Mouse (Mus musculus): ENCODE results near the gene Traf4.
"Not testable (repeated sequence)": the region's sequence is repeated elsewhere in the genome, so short reads cannot be mapped to it uniquely, and the experiment has no call there.

Gene Traf4

DNA sequence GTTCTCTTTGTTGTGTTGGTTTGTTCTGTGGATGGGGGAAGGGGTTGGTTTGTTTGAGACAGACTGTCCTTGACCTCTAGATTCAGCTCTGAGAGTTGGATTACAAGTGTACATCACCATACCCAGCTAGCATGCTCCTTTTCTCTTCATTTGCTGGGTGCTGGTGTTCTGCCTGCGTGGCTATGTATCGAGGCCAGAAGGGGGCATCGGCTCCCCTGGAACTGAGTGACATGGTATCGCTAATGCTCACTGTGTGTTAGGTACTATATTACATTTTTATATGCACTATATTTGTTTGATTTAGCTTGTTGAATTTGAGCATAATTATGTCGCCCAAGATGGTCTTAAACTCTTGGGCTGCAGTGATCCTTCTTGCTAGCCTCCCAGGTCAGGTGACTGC lies 19.2 kb downstream of the Traf4 start:
- intact Hi-C loops (cut with DNase I), result no loop called here

DNA sequence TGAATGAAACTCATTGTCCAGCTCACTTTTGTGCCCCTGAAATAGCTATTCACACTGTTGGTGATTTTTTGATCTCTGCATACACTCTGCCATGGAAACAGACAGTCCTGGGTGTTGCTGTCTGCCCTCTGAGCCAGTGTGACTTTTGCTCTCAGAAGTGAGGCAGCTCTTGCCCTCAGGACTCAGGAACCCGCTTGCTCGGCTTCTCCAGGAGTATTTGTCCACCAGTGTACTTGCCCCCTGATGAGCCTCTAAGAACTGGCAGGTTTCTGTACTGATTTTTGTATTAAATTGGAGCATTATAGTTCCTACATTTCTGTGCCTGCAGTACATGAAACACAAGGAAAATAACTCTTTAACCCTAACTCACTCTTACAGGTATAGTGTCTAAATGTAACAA lies 21.9 kb downstream of the Traf4 start:
- intact Hi-C loops (cut with DNase I), result no loop called here

DNA sequence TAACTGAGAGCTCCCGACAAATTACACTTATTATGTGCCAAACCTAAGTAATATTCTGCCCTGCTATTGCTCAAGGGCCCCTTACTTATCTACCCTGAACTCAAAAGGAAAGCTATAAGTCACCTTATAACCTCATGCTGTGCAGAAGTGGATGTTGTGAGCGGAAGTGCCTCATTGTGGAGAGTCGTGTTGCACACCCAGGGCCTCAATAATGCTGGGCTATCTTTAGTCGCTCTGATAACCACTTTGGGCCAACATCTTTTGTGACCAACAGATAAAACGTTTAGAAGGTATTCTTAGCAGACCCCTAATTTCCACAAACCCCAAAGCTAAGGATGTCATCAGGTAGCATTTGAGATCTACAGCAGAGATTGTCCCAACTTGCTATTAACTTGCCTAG lies 24.7 kb downstream of the Traf4 start:
- intact Hi-C loops (cut with DNase I), result no loop called here

DNA sequence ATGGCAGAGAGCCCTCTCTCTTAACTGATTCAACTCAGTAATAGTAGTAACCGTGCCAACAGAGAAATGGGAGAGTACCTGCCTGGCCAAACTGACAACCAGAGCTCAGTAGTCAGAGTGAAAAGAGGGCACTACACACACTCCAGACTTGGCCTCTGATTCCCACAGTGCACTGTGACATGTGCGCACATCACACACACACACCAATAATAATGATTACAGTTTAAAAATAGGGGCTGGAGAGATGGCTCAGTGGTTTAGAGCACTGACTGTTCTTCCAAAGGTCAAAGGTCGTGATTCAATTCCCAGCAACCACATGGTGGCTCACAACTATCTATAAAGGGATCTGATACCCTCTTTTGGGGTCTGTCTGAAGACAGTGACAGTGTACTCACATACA lies 27.4 kb downstream of the Traf4 start:
- intact Hi-C loops (cut with DNase I), result no loop called here

DNA sequence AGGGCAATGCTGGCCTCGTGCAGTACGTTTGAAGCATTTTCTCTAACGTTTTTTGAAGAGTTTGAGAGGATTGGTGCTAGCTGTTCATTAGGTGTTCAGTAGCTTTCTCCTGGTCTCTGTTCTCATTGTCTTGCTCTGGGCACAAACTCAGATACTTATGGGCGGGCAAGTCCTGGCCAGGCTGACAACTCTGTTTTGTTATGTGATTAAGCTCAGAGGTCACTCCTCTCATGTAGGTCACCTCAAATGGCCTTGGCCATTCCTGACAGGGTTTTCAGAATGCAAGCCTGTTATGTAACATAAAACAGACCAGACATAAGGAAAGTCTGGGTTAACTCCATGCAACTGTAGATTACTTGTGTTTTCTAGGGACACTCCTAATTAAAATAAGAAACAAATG lies 27.8 kb downstream of the Traf4 start:
- intact Hi-C loops (cut with DNase I), result no loop called here

DNA sequence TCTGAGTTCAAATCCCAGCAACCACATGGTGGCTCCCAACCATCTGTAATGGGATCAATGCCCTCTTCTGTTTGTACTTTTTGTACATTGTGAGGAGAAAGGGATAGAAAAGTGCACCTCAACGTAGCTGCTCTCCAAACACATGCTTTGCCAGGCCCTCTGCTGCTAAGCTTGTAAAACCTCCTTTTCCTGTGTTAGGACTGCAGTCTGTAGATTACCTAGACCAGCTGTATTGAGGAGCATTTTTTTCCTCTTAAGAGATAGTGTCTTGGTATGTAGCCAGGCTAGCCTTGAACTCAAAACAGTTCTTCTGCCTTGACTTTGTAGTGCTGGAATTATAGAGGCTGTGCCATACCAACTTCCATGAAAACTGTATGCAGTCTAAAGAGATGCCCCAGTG lies 29.3 kb downstream of the Traf4 start:
- intact Hi-C loops (cut with DNase I), result no loop called here

DNA sequence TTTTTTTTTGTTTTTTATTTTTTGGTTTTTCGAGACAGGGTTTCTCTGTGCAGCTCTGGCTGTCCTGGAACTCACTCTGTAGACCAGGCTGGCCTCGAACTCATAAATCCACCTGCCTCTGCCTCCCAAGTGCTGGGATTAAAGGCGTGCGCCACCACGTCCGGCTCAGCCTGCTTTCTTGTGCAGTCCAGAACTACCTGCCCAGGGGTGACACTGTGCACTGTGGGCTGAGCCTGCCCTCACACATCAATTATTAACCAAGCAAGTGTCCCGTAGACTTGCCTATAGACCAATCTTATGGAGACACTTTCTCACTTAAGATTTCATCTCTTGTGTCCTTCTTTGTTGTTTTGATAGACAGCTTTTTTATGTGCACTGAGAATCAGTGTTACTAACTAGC lies 30.1 kb downstream of the Traf4 start:
- intact Hi-C loops (cut with DNase I), result not testable (repeated sequence)

DNA sequence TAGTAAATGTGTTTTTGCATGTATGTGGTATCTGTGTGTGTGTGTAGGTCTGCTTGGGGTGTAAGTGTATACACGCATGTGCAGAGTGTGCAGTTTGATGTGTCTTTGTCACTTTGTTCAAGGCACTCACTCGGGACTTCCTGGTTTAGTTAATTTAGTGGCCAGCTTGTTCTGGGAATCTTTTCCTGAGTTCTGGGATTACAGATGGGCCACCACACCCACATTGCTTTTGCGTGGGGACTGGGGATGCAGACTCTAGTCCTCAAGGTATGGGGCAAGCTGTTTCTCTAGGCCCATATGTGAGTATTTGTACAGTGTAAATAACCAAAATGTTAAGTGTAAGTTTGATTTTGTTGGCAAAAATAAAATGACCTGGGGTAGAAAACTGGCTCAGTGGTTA lies 31.0 kb downstream of the Traf4 start:
- intact Hi-C loops (cut with DNase I), result no loop called here

DNA sequence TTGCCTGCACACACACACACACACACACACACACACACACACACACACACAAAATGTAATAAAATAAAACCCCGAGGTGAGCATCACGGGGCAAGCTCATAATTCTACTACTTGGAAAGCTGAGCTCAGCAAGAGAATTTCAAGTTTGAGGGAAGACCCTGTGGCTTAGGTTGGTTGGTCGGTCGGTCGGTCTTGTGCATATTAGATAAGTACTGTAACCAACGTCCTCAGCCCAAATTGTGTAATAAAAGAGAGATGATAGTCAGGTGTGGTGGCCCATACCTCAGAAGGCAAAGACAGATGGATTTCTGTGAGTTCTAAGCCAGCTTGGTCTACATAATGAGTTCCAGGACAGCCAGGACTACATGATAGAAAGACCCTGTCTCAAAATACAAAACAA lies 31.5 kb downstream of the Traf4 start:
- intact Hi-C loops (cut with DNase I), result no loop called here

DNA sequence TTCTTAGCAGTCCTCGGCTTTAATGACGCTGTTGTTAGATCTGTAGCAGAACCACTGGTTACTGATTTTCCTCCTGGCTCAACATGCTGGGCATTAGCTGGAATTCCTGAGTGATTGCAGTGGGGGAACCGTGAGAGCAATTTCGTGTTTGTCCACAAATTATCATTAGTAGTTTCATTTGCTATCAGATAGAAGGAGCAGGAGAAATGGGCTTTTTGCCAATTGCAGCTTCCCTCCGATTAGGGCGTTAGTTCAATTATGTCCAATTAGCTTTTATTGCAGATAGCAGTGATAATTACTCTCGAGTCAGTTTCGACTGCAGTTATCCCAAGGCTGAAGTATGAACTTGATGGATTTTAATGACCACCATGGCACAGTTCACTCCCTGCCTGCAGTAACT lies 35.9 kb downstream of the Traf4 start:
- intact Hi-C loops (cut with DNase I), result no loop called here

DNA sequence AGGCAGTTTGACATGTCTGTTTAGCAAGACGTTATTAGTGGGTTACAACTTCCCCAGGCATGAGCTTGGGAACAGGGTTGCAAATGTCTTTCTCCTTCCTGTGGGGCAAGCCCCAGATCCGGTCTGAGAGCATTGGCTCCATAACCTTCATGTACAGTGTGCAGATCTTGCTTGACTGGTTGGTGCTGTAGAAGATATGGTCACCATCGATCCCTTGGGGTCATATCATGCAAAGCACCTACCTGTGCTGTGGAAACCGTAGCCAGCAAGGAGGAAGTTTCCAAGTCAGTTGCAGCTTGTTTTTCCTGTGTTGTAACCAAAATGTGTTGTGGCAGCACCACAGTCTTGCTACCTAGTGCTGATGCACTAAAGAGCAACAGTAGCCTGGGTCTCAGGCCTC lies 38.6 kb downstream of the Traf4 start:
- intact Hi-C loops (cut with DNase I), result no loop called here

DNA sequence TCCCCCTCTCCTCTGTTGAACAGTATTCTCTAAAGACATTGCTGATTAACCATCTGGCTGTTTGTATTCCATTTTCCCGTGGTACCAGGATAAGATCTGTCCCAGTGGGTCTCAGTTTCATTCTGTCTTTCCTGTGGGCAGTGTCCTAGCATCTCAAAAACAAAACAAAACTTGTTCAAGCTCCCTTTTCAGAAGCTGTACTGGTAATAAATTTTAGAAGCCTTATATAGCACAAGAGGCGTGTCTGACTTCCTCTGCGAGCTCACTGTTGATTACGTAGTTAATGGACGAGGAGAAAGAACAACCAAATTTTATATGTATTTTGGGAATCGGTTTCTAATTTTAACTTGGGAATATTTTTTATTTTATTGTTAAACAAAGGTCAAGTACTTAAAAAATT lies 39.7 kb downstream of the Traf4 start:
- intact Hi-C loops (cut with DNase I), result no loop called here

DNA sequence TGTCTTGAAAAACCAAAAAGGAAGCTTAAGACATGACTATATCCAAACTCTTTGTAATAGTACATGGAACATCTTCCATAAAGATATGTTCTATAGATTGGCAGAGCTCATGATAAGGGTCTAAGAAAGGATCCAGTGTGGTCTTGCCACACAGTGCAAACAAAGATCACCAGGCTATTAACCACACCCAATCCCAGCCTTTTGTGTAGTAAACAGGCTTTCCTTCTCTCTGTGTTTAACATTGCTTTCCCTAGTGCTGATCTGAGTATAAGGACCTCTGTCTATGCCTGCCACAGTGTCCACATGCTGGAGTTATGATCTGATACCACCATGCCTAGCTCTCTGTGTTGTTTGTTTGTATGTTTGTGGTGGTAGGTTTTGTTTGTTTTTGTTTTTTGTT lies 41.6 kb downstream of the Traf4 start:
- intact Hi-C loops (cut with DNase I), result no loop called here

DNA sequence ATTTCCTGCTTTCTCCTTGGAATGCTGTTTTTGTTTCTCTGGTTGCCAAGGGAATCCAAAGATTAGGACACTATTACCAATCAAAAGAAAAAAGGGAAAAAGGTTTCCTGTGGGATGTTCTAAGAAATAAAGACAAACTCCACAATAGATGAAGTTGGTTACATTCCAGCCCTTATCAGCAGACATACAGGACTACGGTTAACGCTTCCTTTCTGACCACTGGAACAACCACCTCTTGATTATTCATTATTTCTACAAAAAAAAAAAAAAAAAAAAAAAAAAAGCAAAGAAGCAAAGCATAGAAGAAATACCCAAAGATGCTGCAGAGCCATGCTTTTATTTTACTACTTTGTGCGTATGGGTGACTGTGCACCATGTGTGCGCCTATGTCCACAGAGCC lies 42.6 kb downstream of the Traf4 start:
- intact Hi-C loops (cut with DNase I), result no loop called here

DNA sequence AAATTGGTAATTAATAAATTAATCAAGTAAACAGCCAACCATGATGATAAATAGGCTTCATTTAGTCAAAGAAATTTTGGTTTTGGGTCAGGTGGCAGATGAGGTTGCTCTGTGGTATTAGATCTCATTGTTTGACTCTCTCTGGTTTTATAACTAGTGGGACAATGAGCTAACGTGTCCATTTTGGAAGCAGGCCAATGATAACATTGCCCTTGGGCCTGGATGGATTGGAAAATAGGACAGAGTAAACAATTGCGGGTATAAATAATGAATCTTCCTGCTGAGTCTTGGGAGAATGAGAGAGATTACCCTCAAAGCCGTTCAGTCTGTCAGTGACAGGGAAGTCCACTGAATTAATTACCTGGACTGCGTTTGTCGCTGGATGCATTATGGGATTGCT lies 44.2 kb downstream of the Traf4 start:
- intact Hi-C loops (cut with DNase I), result no loop called here

DNA sequence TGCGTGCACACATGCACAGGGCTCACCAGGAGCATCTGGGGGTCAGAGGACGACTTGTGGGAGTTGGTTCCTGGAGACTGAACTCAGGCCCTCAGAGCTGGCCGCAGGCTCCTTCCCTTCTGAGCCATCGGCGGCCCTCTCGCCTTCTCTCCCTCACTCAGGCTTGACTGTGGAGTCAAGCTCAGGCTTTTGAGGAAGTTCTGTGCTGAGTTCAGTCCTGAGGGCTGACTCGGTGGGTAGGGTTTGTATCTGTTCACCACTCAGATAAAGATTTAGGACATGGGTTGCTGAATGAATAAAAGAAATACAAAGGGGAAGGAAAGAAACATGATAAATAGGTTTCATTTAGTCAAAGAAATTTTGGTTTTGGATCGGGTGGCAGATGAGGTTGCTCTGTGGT lies 45.5 kb downstream of the Traf4 start:
- intact Hi-C loops (cut with DNase I), result no loop called here

DNA sequence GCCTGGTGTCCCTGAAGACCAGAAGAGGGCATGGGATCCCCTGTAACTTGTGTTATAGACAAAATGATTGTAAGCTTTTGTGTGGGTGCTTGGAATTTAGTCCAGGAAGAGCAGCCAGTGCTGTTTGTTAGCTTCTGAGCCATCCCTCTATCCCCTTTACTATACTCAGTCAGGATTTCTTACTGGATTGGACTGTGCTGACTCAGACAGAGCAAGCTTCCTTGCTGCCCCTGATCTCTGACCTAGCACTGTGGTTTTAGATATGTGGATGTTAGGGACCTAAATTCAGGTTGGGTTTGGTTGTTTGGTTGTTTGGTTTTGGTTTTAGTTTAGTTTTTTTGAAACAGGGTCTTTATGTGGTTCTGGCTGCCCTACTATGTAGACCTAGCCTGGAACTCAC lies 46.9 kb downstream of the Traf4 start:
- intact Hi-C loops (cut with DNase I), result no loop called here

DNA sequence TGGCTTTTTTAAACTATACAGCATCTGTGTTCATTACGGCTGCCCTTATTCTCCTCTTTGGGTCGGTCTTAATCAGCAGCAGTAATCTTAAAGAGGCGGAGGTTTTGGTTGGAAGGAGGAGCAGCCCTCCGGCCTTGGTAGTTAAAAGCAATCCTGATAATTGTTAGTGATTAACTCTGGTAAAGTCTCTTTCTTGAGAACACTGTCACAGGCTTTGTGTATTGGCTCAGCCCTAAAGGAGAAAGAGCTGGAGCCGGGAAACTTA lies 49.3 kb downstream of the Traf4 start:
- intact Hi-C loops (cut with DNase I), result no loop called here

DNA sequence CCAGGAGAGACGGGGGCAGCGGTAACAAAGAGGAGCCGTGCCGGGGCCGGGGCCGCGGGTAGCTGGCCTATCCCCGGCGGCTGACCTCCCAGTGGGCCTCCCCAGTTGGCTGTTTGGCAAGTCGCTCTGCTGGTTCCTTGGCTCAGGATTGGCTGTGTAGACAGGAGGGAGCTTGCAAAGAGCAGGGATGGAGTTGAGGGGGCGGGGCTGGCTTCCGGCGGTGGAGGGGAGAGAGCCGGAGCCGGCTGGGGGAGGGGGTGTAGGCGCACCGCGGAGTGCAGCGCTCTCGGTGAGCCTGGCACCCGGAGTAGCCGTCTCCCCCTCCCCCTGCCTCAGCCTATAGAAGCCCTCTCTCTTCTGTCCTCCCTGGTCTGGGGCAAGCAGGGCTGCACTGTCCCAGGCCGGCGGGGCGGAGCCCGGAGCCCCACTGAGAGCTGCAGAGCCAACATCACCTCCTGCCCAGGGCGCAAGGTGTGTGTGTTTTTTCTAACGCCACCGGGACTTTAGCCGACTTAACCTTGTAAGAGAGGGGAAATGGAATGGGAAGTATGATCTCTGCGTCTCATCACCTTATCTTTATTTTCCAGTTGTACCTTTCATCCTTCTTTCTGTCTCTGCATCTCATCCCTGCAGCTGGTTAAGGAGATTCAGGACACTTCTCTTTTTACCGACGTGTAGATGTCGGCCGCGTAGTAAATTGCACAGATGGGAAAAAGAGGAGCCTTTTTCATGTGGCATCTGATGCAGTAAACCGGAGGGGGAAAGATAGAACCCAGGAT lies 49.8 kb downstream of the Traf4 start:
- intact Hi-C loops (cut with DNase I), result no loop called here

DNA sequence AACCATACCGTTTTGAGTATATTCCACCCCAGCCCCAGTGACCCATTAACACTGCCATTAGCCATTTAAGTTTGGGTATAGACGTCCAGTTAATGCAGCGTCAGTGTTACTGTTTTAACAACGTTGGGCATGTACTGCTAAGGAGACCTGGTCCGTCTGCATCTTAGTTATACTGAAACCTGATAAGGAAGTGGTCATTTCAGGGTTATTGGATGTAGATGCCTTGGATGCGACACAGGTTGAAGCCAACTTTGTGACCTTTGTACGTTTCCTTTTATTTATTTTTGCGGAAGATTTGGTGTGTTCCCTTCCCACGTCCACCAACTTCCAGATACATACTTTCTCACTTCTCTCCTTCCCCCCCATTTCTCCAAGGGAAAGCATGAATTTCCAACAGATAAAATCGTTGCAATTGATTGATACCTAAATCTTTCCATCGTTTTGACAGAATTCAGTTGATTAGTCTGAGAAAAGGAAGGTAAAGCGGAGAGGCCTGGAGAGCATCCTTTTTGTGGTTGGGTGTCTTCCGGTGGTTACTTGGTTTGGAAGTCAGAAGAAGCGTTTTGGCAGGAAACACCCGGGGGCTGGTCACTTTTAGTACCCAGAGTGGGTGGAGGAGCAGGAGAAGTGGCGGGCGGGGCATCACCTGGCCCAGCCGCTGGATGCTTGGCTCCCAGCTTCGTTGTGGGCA lies 50.6 kb downstream of the Traf4 start:
- intact Hi-C loops (cut with DNase I), result no loop called here

DNA sequence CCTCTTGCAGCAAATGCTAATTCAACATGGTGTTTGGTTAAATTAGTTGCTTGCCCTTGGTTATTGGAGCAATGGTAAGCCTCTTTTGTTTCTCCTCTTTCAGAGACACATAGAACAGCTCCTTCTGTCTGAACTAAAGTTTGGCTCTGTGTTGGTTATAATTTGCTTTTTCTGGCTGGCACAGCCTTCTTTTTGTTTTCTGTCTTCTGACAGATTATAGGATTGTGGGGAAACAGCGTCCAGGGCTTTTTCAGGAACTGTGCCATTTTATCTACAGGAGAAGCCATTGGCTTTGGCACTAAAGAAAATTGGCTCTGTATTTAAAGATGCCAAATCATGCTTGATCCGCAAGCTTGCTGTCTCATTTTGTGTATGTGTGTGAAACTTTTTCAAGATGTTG lies 51.8 kb downstream of the Traf4 start:
- intact Hi-C loops (cut with DNase I), result no loop called here
